Mouse (Mus musculus): ENCODE measurements around the gene Rln1. TPM values are rescaled to one million over a fixed set of nuclear protein-coding genes. Genes with fewer than 3 reads are reported as not detected.

Gene Rln1
- total RNA-seq, 2 experiments from 2014 or later: not detected

DNA sequence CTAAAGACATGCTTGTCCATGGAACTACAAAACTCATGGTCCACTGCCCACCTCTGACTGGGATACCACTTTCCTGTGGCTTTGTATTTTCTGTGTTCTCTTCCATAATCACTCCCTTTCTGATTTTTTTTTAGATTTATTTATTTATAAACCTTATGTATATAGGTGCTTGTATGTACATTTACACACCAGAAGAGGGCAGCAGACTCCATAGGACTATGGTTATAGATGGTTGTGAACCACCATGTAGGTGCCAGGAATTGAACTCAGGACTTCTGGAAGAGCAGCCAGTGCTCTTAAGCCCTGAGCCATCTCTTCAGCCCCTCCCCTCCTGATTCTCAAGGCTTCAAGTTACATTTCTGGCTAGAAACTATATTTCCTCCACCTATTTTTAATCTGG is 25.6 kb downstream of the Rln1 start:
- no peak for ATAC-seq (replicated peaks; ENCODE audit: low FRiP score, low TSS enrichment, poor library complexity, severe bottlenecking)

DNA sequence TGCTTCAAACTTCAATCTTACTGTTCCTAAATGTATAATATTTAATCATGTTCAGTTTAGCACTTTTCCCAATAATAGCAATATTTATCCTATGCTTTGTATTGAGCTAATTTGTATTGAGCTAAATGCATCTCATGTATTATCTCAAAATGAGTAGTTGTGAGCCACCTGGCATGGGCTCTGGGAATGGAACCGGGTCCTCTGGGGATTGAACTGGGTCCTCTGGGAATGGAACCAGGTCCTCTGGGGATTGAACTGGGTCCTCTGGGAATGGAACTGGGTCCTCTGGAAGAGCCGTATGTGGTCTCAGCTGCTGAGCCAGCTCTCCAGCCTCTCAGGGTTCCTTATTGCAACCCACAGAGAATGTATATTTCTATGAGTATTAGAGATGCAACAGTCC is 32.4 kb downstream of the Rln1 start:
- no peak for ATAC-seq (replicated peaks; ENCODE audit: low FRiP score, low TSS enrichment, poor library complexity, severe bottlenecking)

DNA sequence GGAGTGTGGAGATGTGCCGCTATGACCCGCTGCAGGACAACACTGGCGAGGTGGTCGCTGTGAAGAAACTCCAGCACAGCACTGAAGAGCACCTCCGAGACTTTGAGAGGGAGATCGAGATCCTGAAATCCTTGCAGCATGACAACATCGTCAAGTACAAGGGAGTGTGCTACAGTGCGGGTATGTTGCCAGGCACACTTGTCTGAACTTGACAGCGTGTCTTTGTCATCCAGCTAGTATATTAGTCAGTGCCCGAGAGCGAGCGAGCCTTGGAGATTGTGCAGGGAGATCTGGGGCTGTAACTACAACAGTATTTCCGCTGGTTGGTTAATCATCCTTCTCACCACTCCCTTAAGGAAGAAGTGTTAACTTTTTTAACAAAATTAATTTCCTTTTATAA is 33.6 kb downstream of the Rln1 start:
- ATAC-seq (replicated peaks; ENCODE audit: low FRiP score, low TSS enrichment, poor library complexity, severe bottlenecking): no peak

DNA sequence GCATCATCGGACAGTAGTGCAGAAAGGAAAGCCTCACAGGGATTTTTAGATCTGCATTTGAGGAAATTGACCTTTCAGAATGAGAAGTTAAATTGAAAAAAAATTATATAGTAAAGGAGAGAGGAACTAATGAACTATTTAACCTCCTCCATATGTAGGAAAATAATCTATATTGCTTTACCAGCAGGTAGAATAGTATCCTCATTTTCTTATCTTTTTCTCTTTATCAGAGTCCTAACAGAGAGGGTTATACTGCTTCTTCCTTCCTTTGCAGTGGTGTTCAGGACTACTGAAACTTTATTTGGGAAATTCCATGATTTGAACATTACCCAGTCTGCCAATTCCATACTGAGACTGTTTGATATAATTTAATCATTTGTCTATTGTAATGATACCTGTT is 37.1 kb downstream of the Rln1 start:
- ATAC-seq (replicated peaks; ENCODE audit: low FRiP score, low TSS enrichment, poor library complexity, severe bottlenecking): no peak

DNA sequence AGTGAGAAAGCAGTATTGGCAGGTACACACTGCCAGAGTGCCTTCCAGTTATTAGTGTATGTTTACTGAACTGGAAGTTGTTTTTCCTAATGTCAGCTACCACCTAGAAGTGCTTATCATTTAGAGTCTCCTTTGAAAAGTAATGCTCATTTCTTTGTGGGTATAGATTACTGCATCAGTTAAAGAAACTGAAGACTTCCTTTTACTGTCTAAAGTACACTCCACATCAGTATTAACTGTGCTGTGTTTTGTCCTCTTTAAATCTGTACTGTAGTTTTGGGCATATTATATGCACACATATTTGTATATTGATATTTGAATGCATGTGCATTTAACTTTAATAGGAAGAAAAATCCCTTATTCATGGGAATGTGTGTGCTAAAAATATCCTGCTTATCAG is 38.3 kb downstream of the Rln1 start:
- ATAC-seq (replicated peaks; ENCODE audit: low FRiP score, low TSS enrichment, poor library complexity, severe bottlenecking): no peak

DNA sequence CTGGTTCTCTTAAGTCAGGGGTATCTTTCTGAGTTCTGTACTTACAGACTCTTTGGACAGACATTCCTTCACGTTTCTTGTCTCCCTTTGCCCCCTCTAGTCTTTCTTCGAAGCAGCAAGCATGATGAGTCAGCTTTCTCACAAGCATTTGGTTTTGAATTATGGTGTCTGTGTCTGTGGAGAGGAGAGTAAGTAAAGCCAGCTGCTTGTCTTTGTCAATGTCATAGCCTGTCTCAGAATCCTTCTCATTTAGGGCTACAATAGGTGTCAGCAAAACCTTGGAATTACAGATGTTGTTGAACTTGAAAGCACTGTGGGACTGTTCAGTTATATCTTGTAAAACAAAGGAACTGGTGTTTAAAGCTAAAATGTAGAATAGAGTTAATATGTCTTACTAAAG is 39.7 kb downstream of the Rln1 start:
- no peak for ATAC-seq (replicated peaks; ENCODE audit: low FRiP score, low TSS enrichment, poor library complexity, severe bottlenecking)

DNA sequence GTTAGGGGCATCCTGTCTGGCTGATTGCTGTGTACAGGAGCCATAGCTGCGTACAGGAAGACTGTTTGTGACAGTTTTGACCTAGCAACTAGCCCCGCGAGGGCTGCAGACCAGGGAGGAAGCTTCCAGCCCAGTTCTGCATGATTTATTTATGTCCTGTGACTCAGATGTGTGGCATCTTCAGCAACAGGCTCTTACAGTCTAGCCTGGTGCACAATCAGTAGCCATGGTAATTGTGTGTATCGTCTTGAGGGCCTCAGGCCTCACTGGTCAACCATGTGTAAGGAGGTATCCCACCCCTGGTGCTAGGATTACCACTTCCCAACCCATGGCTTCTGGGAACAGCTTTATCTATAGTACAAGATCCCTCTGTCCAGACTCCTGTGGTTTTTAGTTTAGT is 41.9 kb downstream of the Rln1 start:
- ATAC-seq (replicated peaks; ENCODE audit: low FRiP score, low TSS enrichment, poor library complexity, severe bottlenecking): no peak

DNA sequence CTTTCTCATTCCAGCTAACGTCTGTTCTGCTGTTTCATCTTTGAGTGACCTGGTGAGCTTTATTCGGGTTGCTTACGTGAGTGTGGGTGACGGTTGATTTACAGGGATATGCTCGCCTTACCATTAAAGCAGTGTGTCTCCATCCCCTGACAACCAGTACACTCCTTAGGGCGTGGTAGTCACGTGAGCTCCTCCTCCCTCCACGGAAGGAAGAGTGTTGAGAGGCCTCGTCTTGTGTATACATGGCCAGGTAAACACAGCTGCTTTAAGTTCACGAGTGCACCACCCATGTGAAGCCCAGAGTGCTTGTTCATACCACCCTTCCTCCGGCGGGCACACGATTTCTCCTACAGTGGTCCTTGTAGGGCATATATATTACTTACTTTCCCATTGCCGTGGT is 42.9 kb downstream of the Rln1 start:
- ATAC-seq (replicated peaks; ENCODE audit: low FRiP score, low TSS enrichment, poor library complexity, severe bottlenecking): no peak

DNA sequence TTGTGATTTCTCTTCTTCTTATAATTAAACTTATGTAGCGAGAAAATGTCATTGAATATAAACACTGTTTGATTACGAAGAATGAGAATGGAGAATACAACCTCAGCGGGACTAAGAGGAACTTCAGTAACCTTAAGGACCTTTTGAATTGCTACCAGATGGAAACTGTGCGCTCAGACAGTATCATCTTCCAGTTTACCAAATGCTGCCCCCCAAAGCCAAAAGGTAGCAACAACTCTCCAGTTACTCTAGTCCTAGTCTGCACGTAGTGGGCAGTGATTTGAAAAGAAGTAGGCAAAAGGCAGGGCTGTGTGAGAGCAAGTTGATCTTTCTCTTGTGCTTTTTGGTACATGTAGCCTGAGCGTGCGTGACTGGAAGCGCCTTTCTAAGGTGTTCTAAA is 46.6 kb downstream of the Rln1 start:
- no peak for ATAC-seq (replicated peaks; ENCODE audit: low FRiP score, low TSS enrichment, poor library complexity, severe bottlenecking)

DNA sequence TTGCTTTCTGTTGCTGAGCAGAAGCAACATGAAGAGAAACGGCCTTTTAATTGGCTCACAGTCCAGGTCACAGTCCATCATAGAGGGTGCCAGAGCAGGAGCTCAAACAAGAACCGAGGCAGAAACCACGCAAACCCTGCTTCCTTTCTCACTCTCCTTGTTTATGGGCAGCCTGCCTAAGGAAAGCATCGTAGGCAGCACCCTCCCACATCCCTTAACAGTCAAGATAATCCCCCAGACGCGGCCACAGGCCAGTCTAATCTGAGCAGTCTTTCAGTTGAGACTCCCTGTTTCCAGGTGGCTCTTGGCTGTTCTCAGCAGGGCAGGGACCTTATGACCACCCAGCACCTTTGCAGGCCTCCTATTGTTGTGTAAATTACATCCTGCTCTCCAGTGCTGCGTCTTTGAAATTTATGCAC is 49.0 kb downstream of the Rln1 start:
- no peak for ATAC-seq (replicated peaks; ENCODE audit: low FRiP score, low TSS enrichment, poor library complexity, severe bottlenecking)

Other genes starting within 250 kb of the Rln1 start
- 51.2 and 73.7 TPM in 2 replicates for gene Rcl1, start 233.3 kb downstream of the Rln1 start, total RNA-seq (2014; fragmentation: Nextera tagmentation)
- gene Rcl1, start 233.3 kb downstream of the Rln1 start, total RNA-seq (2017): 99.9 and 100 TPM in 2 replicates
- gene Jak2, start 82.8 kb downstream of the Rln1 start, total RNA-seq (2014; fragmentation: Nextera tagmentation): 45.8 and 57.1 TPM in 2 replicates
- 82.8 and 85.8 TPM in 2 replicates for gene Jak2, start 82.8 kb downstream of the Rln1 start, total RNA-seq (2017)
- 1.9 TPM in 1 of 2 replicates, not detected in the other for gene Insl6, start 9.3 kb downstream of the Rln1 start, total RNA-seq (2014; fragmentation: Nextera tagmentation)
- gene Insl6, start 9.3 kb downstream of the Rln1 start, total RNA-seq (2017): 2.1 TPM in 1 of 2 replicates, not detected in the other
- gene Plgrkt, start 32.7 kb upstream of the Rln1 start, total RNA-seq (2014; fragmentation: Nextera tagmentation): 93.6 and 136 TPM in 2 replicates
- 85.1 and 96.4 TPM in 2 replicates for gene Plgrkt, start 32.7 kb upstream of the Rln1 start, total RNA-seq (2017)
- 1.3 and 1.9 TPM in 2 replicates for gene Cd274, start 32.8 kb upstream of the Rln1 start, total RNA-seq (2014; fragmentation: Nextera tagmentation)
- 3.1 and 4.7 TPM in 2 replicates for gene Cd274, start 32.8 kb upstream of the Rln1 start, total RNA-seq (2017)
- 0.42 TPM in 1 of 2 replicates, not detected in the other for gene Pdcd1lg2, start 76.2 kb upstream of the Rln1 start, total RNA-seq (2014; fragmentation: Nextera tagmentation)
- gene Pdcd1lg2, start 76.2 kb upstream of the Rln1 start, total RNA-seq (2017): not detected in 2 replicates
- gene Ric1, start 187.6 kb upstream of the Rln1 start, total RNA-seq (2014; fragmentation: Nextera tagmentation): 14.8 and 17.0 TPM in 2 replicates
- gene Ric1, start 187.6 kb upstream of the Rln1 start, total RNA-seq (2017): 11.1 and 13.0 TPM in 2 replicates

Data from megakaryocyte-erythroid progenitor cell, adult 5-6 weeks (primary cell).